Mouse (Mus musculus) stomach, postnatal 0 days (tissue): Measurements from ENCODE around the gene Lgals7. TPM values are rescaled to one million over a fixed set of nuclear protein-coding genes. Genes with fewer than 3 reads are reported as not detected.

Source experiments
- ATAC-seq: fragments of 200-750 bp; cut with Nextera tagmentation; 2 replicates; pipeline ENCODE4 v1.8.0; 2017; ENCODE audit not compliant: low FRiP score, low TSS enrichment
- DNase-seq: peaks from one replicate; pipeline ENCODE4 v3.0.0-alpha.2; 2016; ENCODE audit warnings: low spot score
- H3K27ac ChIP-seq: fragments of 300-500 bp; sonication (generic); replicated peaks from 2 replicates; pipeline ENCODE4 v1.5.1; 2014; ENCODE audit warnings: mild to moderate bottlenecking, control low read depth
- H3K27me3 ChIP-seq: fragments of 300-500 bp; sonication (generic); 2 replicates; pipeline ENCODE4 v1.6.1; 2014; ENCODE audit warnings: low read length; ENCODE audit not compliant: control insufficient read depth, insufficient read depth
- H3K36me3 ChIP-seq: fragments of 300-500 bp; sonication (generic); 2 replicates; pipeline ENCODE4 v1.6.1; 2014; ENCODE audit warnings: low read length, mixed read lengths; ENCODE audit not compliant: control insufficient read depth, insufficient read depth
- H3K4me1 ChIP-seq: fragments of 300-500 bp; sonication (generic); replicated peaks from 2 replicates; pipeline ENCODE4 v1.6.1; 2014; ENCODE audit warnings: antibody characterized with exemption; ENCODE audit not compliant: control insufficient read depth, insufficient read depth
- H3K4me2 ChIP-seq: fragments of 300-500 bp; sonication (generic); replicated peaks from 2 replicates; pipeline ENCODE4 v1.6.1; 2014; ENCODE audit warnings: low read depth, mild to moderate bottlenecking, control low read depth, moderate library complexity
- H3K4me3 ChIP-seq: fragments of 300-500 bp; sonication (generic); 2 replicates; pipeline ENCODE4 v1.5.1; 2014; ENCODE audit warnings: low read depth, low read length, control low read depth
- H3K9ac ChIP-seq: fragments of 300-500 bp; sonication (generic); 2 replicates; pipeline ENCODE4 v1.6.1; 2014; ENCODE audit warnings: mild to moderate bottlenecking, low read length, control low read depth, mixed read lengths
- H3K9me3 ChIP-seq: fragments of 300-500 bp; sonication (generic); 2 replicates; pipeline ENCODE4 v1.6.1; 2016; ENCODE audit warnings: low read length; ENCODE audit not compliant: control insufficient read depth
- CTCF ChIP-seq: IDR thresholded peaks from 2 replicates; pipeline ENCODE4 v1.5.1; 2016; ENCODE audit warnings: antibody characterized with exemption, low read depth, mild to moderate bottlenecking, moderate library complexity
- EP300 ChIP-seq: optimal IDR thresholded peaks from 2 replicates; pipeline ENCODE3; 2016; ENCODE audit warnings: antibody characterized with exemption
- WGBS: fragments of 180-500 bp; shearing (Covaris S2); extraction: QIAGEN DNeasy Blood & Tissue Kit; methylation state at CpG from one replicate; pipeline ENCODE4 v1.1.7; 2014; 5-methylcytosine and 5-hydroxymethylcytosine counted together
- polyA plus RNA-seq: library from polyadenylated mRNA; unstranded; fragments of >200 nt; fragmentation: Nextera tagmentation; extraction: Ambion mirVana; gene quantifications from 2 replicates; pipeline ENCODE4 v1.2.1, GENCODE M21; 2015

The Lgals7 gene
- polyA plus RNA-seq, 1 experiment from 2014 or later: 301 TPM

GRCm38 (mm10) chr7:28831411-28832125 lies 32.1 kb upstream of the Lgals7 start:
- ATAC-seq (no peak), DNase-seq (peak; percentile 16)
- 77% methylated on average over 17 of the region's 17 CpGs for WGBS
- H3K4me2 ChIP-seq: no peak overlapping the region
- no peaks in the 10 kb centered on the region for H3K27me3 ChIP-seq
- no peaks in the 10 kb centered on the region for H3K9me3 ChIP-seq
- H3K9ac ChIP-seq: no peak overlapping the region
- no peak for TF ChIP-seq EP300
- TF ChIP-seq CTCF: no peak
- no peaks in the 10 kb centered on the region for H3K4me1 ChIP-seq
- H3K4me3 ChIP-seq: no peak overlapping the region
- peak overlapping the region; percentile 65 for H3K27ac ChIP-seq
- H3K36me3 ChIP-seq: peaks cover 12% of the 10 kb centered on the region; the same call in 1 of the 2 replicates

- TF ChIP-seq EP300 (no peak), CTCF (no peak)
- ATAC-seq: peak; percentile 41
- Histone ChIP-seq H3K27ac (peak overlapping the region; percentile 65), H3K36me3 (peaks cover 12% of the 10 kb centered on the region; the same call in 1 of the 2 replicates), H3K4me3 (no peak overlapping the region), H3K9ac (no peak overlapping the region), H3K9me3 (no peaks in the 10 kb centered on the region), H3K27me3 (no peaks in the 10 kb centered on the region), H3K4me1 (no peaks in the 10 kb centered on the region), H3K4me2 (no peak overlapping the region)
- 44% methylated on average over 6 of the region's 6 CpGs for WGBS
- peak; percentile 71 for DNase-seq
Observed at GRCm38 (mm10) chr7:28832137-28832536, 31.5 kb upstream of the Lgals7 start.

DNA sequence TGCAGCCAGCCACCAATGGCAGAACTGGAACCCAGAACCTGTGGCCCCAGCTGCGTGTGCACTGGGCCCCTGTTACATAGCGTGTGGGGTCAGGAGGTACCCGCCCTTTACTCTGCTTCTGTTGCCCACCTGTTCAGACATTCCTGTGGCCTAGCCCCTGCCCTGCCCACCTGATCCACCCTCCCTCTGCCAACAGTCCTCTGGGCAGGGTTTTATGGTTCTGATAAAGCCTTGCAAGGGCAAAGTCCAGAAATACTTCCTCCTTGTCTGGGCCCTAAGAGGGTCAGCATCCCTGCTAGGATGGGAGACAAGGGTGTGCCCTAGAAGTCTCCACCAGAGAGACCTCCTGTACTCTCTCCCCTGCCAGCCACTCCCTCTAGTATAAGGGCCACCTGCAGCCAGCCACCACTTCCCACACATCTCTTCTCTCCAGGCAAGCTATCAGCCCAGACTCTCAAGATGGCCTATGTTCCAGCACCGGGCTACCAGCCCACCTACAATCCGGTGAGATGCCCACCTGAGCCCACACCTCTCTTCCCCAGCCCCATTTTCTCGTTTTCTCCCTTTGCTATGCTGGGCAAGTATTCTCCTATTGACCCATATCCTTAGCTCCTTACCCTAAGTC lies 29.8 kb upstream of the Lgals7 start, which contains the start of gene Lgals4:
Lgals4 (plus strand) TSS at position 132 of the 625 bp plus-strand sequence.
- TF ChIP-seq EP300: no peak
- no peak for TF ChIP-seq CTCF
- Histone ChIP-seq H3K4me2 (peak within 1 kb of the TSS; percentile 29), H3K4me3 (peak within 1 kb of the TSS; percentile 22), H3K27ac (peak within 1 kb of the TSS; percentile 84), H3K36me3 (peaks cover 12% of the 10 kb centered on the region; the same call in 1 of the 2 replicates), H3K9ac (peak within 1 kb of the TSS; percentile 18; the same call in 1 of the 2 replicates), H3K9me3 (no peaks in the 10 kb centered on the region), H3K27me3 (no peaks in the 10 kb centered on the region), H3K4me1 (no peaks in the 10 kb centered on the region; the same call in 1 of the 2 replicates)
- DNase-seq: peak; percentile 82
- whole genome bisulfite sequencing: 59% methylated on average over 6 of the region's 6 CpGs
- peak; percentile 84 for ATAC-seq

GRCm38 (mm10) chr7:28836936-28837335 lies 26.7 kb upstream of the Lgals7 start:
- Histone ChIP-seq H3K36me3 (no peaks in the 10 kb centered on the region), H3K9me3 (no peaks in the 10 kb centered on the region), H3K9ac (no peak overlapping the region), H3K27ac (peak overlapping the region; percentile 40), H3K4me3 (no peak overlapping the region), H3K4me1 (no peaks in the 10 kb centered on the region; the same call in 1 of the 2 replicates), H3K4me2 (no peak overlapping the region; the same call in 1 of the 2 replicates), H3K27me3 (no peaks in the 10 kb centered on the region)
- ATAC-seq (no peak), DNase-seq (no peak)
- 73% methylated on average over 5 of the region's 5 CpGs for WGBS
- no peak for TF ChIP-seq EP300
- no peak for TF ChIP-seq CTCF

DNA sequence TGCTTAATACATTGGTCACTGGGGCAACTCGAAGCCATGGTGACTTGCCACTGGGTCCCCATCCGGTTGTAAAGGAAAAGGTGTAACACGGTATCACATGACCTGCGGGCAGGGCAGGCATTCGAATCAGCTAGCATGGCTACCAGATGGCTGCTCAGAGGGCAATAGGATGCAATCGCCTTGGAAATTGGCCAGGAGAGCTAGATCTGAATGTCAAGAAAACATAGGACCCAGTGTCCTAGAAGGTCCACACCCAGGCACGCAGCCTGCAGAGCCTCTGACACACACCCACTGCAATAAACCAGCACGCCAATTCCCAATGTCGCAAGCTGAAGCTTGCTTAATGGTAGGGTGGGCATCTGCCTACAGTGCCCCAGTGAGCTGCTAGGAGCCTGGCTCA lies 25.3 kb upstream of the Lgals7 start:
- 53% methylated on average over 9 of the region's 9 CpGs for WGBS
- Histone ChIP-seq H3K4me3 (no peak overlapping the region), H3K4me2 (no peak overlapping the region), H3K4me1 (no peaks in the 10 kb centered on the region; the same call in 1 of the 2 replicates), H3K27ac (peak overlapping the region; percentile 61), H3K27me3 (no peaks in the 10 kb centered on the region), H3K36me3 (no peaks in the 10 kb centered on the region), H3K9me3 (no peaks in the 10 kb centered on the region), H3K9ac (no peak overlapping the region)
- ATAC-seq (peak; percentile 39), DNase-seq (peak; percentile 71)
- TF ChIP-seq CTCF (no peak), EP300 (no peak)

GRCm38 (mm10) chr7:28847273-28847672 lies 16.4 kb upstream of the Lgals7 start:
- 78% methylated on average over 1 of the region's 1 CpGs for WGBS
- peaks cover 3% of the 10 kb centered on the region; the same call in 1 of the 2 replicates for H3K4me1 ChIP-seq
- DNase-seq: no peak
- ATAC-seq: no peak
- no peak overlapping the region for H3K9ac ChIP-seq
- no peaks in the 10 kb centered on the region for H3K9me3 ChIP-seq
- no peak overlapping the region for H3K4me2 ChIP-seq
- no peaks in the 10 kb centered on the region for H3K36me3 ChIP-seq
- TF ChIP-seq CTCF (no peak), EP300 (no peak)
- H3K27ac ChIP-seq: no peak overlapping the region
- no peaks in the 10 kb centered on the region for H3K27me3 ChIP-seq
- H3K4me3 ChIP-seq: no peak overlapping the region
